Mouse (Mus musculus) heart, postnatal 14 days (tissue): ENCODE data around the gene Cbx6. TPM values are rescaled to one million over a fixed set of nuclear protein-coding genes. Genes with fewer than 3 reads are reported as not detected.
A peak's percentile ranks its signal among the peaks of the same experiment; 100 is the strongest.

Source experiments
- DNase-seq, 2 experiments: peaks; one replicate each; pipeline ENCODE4 v3.0.0; 2021 to 2022
- intact Hi-C: fragments of 180-260 bp; cut with DNase I; formaldehyde crosslinking; loops from one replicate; pipeline ENCODE4 v1.15.1; 2025
- long read RNA-seq, 2 experiments: library from polyadenylated mRNA; stranded (forward); transcript quantifications; one replicate each; pipeline ENCODE4 v2.0.0; 2021
- total RNA-seq, 2 experiments: library from RNA; stranded (reverse); gene quantifications; 2 replicates each; pipeline ENCODE4 v1.2.3; 2021

Gene Cbx6
- total RNA-seq: 10 to 100 TPM; 35.4 to 36.8 TPM
- long read RNA-seq, experiment 1, full-length matches to known transcripts: 32 of 34 reads
- long read RNA-seq, experiment 1, partial matches to known transcripts: 0 of 34 reads
- long read RNA-seq, experiment 1, other reads (novel, unspliced or antisense): 2 of 34 reads
- long read RNA-seq, experiment 2, full-length matches to known transcripts: 32 of 34 reads
- long read RNA-seq, experiment 2, partial matches to known transcripts: 0 of 34 reads
- long read RNA-seq, experiment 2, other reads (novel, unspliced or antisense): 2 of 34 reads

- peak; percentile 98 to 99 for DNase-seq
- intact Hi-C loops: loop anchor here (1.0 to 5.0 kb wide), 3 partner anchors 49 to 248 kb away; no protein-coding TSS in a partner anchor
These were observed at the start of gene Cbx6, which contains the start of gene Npcd for GRCm38 (mm10) chr15:79834130-79834880. Gene Cbx6 (minus strand): TSS chr15:79834688. Gene Npcd (minus strand): TSS chr15:79834237.

GRCm38 (mm10) chr15:79883352-79883822 is 48.9 kb upstream of the Cbx6 start:
- intact Hi-C loops: loop anchor here (1.0 to 5.0 kb wide), 2 partner anchors 49 to 131 kb away; partner anchors contain the start of genes Cbx6 and Npcd
- DNase-seq: peak; percentile 98 to 99

GRCm38 (mm10) chr15:79882623-79883267 is 48.3 kb upstream of the Cbx6 start:
- peak in 1 of 2 experiments; percentile 9 for DNase-seq
- intact Hi-C loops: loop anchor here (1.0 to 5.0 kb wide), 2 partner anchors 48 to 130 kb away; partner anchors contain the start of genes Cbx6 and Npcd

GRCm38 (mm10) chr15:79880477-79880876 is 46.0 kb upstream of the Cbx6 start:
- DNase-seq: no peak
- intact Hi-C loops: loop anchor here (5.0 kb wide), 1 partner anchor 128 kb away; no protein-coding TSS in a partner anchor

GRCm38 (mm10) chr15:79879319-79879718 is 44.8 kb upstream of the Cbx6 start:
- intact Hi-C loops: no loop called here
- DNase-seq: peak; percentile 81 to 92

- DNase-seq: peak; percentile 29 to 45
- intact Hi-C loops: no loop called here
These were observed 44.2 kb upstream of the Cbx6 start for GRCm38 (mm10) chr15:79878725-79879136.

- no peak for DNase-seq
- intact Hi-C loops: no loop called here
These were observed 40.9 kb upstream of the Cbx6 start for GRCm38 (mm10) chr15:79875261-79875995.

- intact Hi-C loops: no loop called here
These were observed 39.5 kb upstream of the Cbx6 start for GRCm38 (mm10) chr15:79873995-79874394.

GRCm38 (mm10) chr15:79873545-79873944 is 39.1 kb upstream of the Cbx6 start:
- DNase-seq: no peak
- intact Hi-C loops: no loop called here

More at GRCm38 (mm10) chr15:79873995-79874394, 39.5 kb upstream of the Cbx6 start:
- no peak for DNase-seq

- DNase-seq: no peak
- intact Hi-C loops: no loop called here
These were observed 32.9 kb upstream of the Cbx6 start for GRCm38 (mm10) chr15:79867260-79868002.

GRCm38 (mm10) chr15:79859821-79860220 is 25.3 kb upstream of the Cbx6 start:
- intact Hi-C loops: no loop called here
- no peak for DNase-seq

GRCm38 (mm10) chr15:79858979-79859378 is 24.5 kb upstream of the Cbx6 start:
- intact Hi-C loops: no loop called here
- no peak for DNase-seq

GRCm38 (mm10) chr15:79850143-79850542 is 15.7 kb upstream of the Cbx6 start:
- intact Hi-C loops: no loop called here

GRCm38 (mm10) chr15:79847100-79847499 is 12.6 kb upstream of the Cbx6 start:
- DNase-seq: peak; percentile 48 to 70
- intact Hi-C loops: no loop called here

More at GRCm38 (mm10) chr15:79850143-79850542, 15.7 kb upstream of the Cbx6 start:
- no peak for DNase-seq

- no peak for DNase-seq
- intact Hi-C loops: no loop called here
These were observed 11.5 kb upstream of the Cbx6 start for GRCm38 (mm10) chr15:79845986-79846385.

- intact Hi-C loops: no loop called here
- no peak for DNase-seq
These were observed 8.5 kb upstream of the Cbx6 start for GRCm38 (mm10) chr15:79842985-79843384.

- no peak for DNase-seq
- intact Hi-C loops: no loop called here
These were observed 5.8 kb upstream of the Cbx6 start for GRCm38 (mm10) chr15:79840281-79840680.

- intact Hi-C loops: loop anchor here (1.0 to 5.0 kb wide), 3 partner anchors 48 to 247 kb away; no protein-coding TSS in a partner anchor
- DNase-seq: no peak
These were observed 383 bp upstream of the Cbx6 start for GRCm38 (mm10) chr15:79834881-79835260.
